Mouse (Mus musculus) hindbrain, embryonic 14.5 days (tissue): ENCODE results near the gene Gm10643. TPM values are rescaled to one million over a fixed set of nuclear protein-coding genes. Genes with fewer than 3 reads are reported as not detected.

Experiments used
- ATAC-seq: fragments of 200-750 bp; cut with Nextera tagmentation; 2 replicates; pipeline ENCODE4 v1.8.0; 2017; ENCODE audit warnings: moderate number of reproducible peaks, mild to moderate bottlenecking, moderate TSS enrichment, moderate library complexity; ENCODE audit not compliant: low FRiP score
- DNase-seq: peaks from one replicate; pipeline ENCODE4 v3.0.0-alpha.2; 2015; ENCODE audit warnings: low spot score
- H3K27ac ChIP-seq: fragments of 300-500 bp; sonication (generic); 2 replicates; pipeline ENCODE4 v1.5.1; 2014; ENCODE audit warnings: mild to moderate bottlenecking, moderate library complexity
- H3K27me3 ChIP-seq: fragments of 300-500 bp; sonication (generic); 2 replicates; pipeline ENCODE4 v1.6.1; 2014; ENCODE audit warnings: mild to moderate bottlenecking, low read length, mixed read lengths; ENCODE audit not compliant: control insufficient read depth, insufficient read depth
- H3K36me3 ChIP-seq: fragments of 300-500 bp; sonication (generic); replicated peaks from 2 replicates; pipeline ENCODE4 v1.6.1; 2014; ENCODE audit not compliant: control insufficient read depth, insufficient read depth
- H3K4me1 ChIP-seq: fragments of 300-500 bp; sonication (generic); replicated peaks from 2 replicates; pipeline ENCODE4 v1.6.1; 2014; ENCODE audit warnings: antibody characterized with exemption, low read length, mixed read lengths; ENCODE audit not compliant: control insufficient read depth, insufficient read depth
- H3K4me2 ChIP-seq: fragments of 300-500 bp; sonication (generic); replicated peaks from 2 replicates; pipeline ENCODE4 v1.6.1; 2014; ENCODE audit warnings: mild to moderate bottlenecking, moderate library complexity
- H3K4me3 ChIP-seq: fragments of 300-500 bp; sonication (generic); replicated peaks from 2 replicates; pipeline ENCODE4 v1.5.1; 2014; ENCODE audit warnings: mild to moderate bottlenecking, low read length
- H3K9ac ChIP-seq: fragments of 300-500 bp; sonication (generic); 2 replicates; pipeline ENCODE4 v1.6.1; 2014
- H3K9me3 ChIP-seq: fragments of 300-500 bp; sonication (generic); 2 replicates; pipeline ENCODE4 v1.6.1; 2016; ENCODE audit warnings: low read length; ENCODE audit not compliant: control insufficient read depth
- WGBS: fragments of 180-500 bp; shearing (Covaris S2); extraction: QIAGEN DNeasy Blood & Tissue Kit; methylation state at CpG from one replicate; pipeline ENCODE4 v1.1.7; 2014; 5-methylcytosine and 5-hydroxymethylcytosine counted together
- polyA plus RNA-seq: library from polyadenylated mRNA; unstranded; fragments of >200 nt; fragmentation: Nextera tagmentation; extraction: Ambion mirVana; gene quantifications from 2 replicates; pipeline ENCODE4 v1.2.1, GENCODE M21; 2014

Gm10643 gene
- polyA plus RNA-seq, 1 experiment from 2014 or later, result 2.7 TPM

GRCm38 (mm10) chr8:84096061-84096460 lies 31.1 kb upstream of the Gm10643 start:
- Histone ChIP-seq H3K9me3 (no peaks in the 10 kb centered on the region), H3K27ac (no peak overlapping the region), H3K27me3 (no peaks in the 10 kb centered on the region), H3K4me1 (no peaks in the 10 kb centered on the region), H3K36me3 (peaks cover 96% of the 10 kb centered on the region), H3K4me2 (no peak overlapping the region), H3K4me3 (no peak overlapping the region), H3K9ac (no peak overlapping the region)
- 76% methylated on average over 7 of the region's 8 CpGs for WGBS
- no peak for DNase-seq
- ATAC-seq, result no peak

- WGBS, result 96% methylated on average over 8 of the region's 8 CpGs
- no peaks in the 10 kb centered on the region for H3K27me3 ChIP-seq
- DNase-seq, result no peak
- H3K9me3 ChIP-seq, result no peaks in the 10 kb centered on the region
- ATAC-seq, result no peak
- no peak overlapping the region for H3K27ac ChIP-seq
- H3K4me3 ChIP-seq, result no peak overlapping the region
- H3K9ac ChIP-seq, result no peak overlapping the region
- no peak overlapping the region for H3K4me2 ChIP-seq
- H3K36me3 ChIP-seq, result peaks cover 94% of the 10 kb centered on the region
- no peaks in the 10 kb centered on the region for H3K4me1 ChIP-seq
Observed at GRCm38 (mm10) chr8:84090585-84090984, 25.6 kb upstream of the Gm10643 start.

- H3K27me3 ChIP-seq, result no peaks in the 10 kb centered on the region
- DNase-seq (no peak), ATAC-seq (no peak)
- peaks cover 94% of the 10 kb centered on the region for H3K36me3 ChIP-seq
- no peaks in the 10 kb centered on the region for H3K4me1 ChIP-seq
- 85% methylated on average over 9 of the region's 9 CpGs for WGBS
- no peak overlapping the region for H3K4me2 ChIP-seq
- no peaks in the 10 kb centered on the region for H3K9me3 ChIP-seq
- no peak overlapping the region for H3K4me3 ChIP-seq
- no peak overlapping the region for H3K27ac ChIP-seq
- no peak overlapping the region for H3K9ac ChIP-seq
Observed at GRCm38 (mm10) chr8:84089277-84089676, 24.3 kb upstream of the Gm10643 start.

DNA sequence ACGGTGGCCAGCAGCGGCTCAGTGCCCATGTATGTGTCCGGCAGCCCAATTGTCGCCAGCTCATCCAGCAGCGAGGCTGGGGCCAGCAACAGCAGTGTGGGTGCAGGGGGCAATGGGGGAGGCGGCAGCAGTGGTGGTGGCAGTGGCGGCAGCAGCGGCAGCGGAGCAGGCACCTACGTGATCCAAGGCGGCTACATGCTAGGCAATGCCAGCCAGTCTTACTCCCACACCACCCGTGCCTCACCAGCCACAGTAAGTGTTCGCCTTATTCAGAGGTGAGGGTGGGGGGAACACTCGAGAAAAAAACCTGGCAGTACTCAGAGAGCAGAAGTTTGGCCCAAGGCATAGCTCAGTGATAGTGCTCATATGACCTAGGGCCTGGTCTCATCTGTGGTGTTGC lies 22.9 kb upstream of the Gm10643 start:
- WGBS, result 93% methylated on average over 14 of the region's 14 CpGs
- Histone ChIP-seq H3K9me3 (no peaks in the 10 kb centered on the region), H3K27me3 (no peaks in the 10 kb centered on the region), H3K4me2 (no peak overlapping the region), H3K4me3 (no peak overlapping the region), H3K27ac (no peak overlapping the region), H3K36me3 (peaks cover 94% of the 10 kb centered on the region), H3K9ac (no peak overlapping the region), H3K4me1 (no peaks in the 10 kb centered on the region)
- no peak for ATAC-seq
- DNase-seq, result no peak

GRCm38 (mm10) chr8:84087156-84087555 lies 22.2 kb upstream of the Gm10643 start:
- WGBS, result 93% methylated on average over 7 of the region's 7 CpGs
- Histone ChIP-seq H3K36me3 (peaks cover 94% of the 10 kb centered on the region), H3K4me2 (no peak overlapping the region), H3K4me1 (no peaks in the 10 kb centered on the region), H3K27ac (no peak overlapping the region), H3K9ac (no peak overlapping the region), H3K27me3 (no peaks in the 10 kb centered on the region), H3K4me3 (no peak overlapping the region), H3K9me3 (no peaks in the 10 kb centered on the region)
- no peak for ATAC-seq
- no peak for DNase-seq

DNA sequence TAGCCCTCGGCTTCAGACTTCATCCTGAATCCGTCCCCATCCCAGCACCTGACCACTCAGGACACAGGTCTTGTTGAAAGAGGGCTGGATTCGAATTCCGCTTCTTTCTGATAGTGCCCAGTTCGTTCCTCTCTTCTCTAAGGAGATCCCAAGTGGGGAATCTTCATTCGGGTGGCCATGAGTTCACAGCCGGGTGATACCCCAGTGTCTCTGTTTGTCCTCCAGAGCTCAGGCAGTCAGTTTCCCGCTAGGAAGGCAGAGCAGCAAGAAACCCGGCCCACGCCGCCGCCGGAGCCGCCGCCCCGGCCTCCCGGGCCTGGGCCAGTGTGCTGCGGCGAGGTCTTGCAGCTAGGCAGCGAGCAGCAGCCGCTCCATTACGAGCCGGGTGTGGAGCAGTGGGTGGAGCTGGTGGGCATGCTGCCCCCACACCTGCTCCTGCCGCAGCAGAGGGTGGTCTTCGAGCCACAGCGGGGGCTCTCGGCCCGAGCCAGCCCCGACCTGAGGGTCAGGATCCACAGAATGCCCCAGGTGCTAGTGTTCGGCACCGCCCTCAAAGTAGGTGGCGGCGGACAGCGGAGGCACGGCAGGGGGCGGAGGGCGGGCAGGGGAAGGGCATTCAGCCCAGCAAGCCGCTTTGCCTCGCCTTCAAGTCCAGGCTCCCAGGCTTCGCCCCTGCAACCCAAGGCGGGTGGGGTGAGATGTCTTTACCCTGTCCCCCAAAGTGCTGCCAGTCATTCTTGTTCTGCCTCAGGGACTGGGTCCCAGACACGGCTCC lies 19.6 kb upstream of the Gm10643 start:
- no peak overlapping the region for H3K4me2 ChIP-seq

DNA sequence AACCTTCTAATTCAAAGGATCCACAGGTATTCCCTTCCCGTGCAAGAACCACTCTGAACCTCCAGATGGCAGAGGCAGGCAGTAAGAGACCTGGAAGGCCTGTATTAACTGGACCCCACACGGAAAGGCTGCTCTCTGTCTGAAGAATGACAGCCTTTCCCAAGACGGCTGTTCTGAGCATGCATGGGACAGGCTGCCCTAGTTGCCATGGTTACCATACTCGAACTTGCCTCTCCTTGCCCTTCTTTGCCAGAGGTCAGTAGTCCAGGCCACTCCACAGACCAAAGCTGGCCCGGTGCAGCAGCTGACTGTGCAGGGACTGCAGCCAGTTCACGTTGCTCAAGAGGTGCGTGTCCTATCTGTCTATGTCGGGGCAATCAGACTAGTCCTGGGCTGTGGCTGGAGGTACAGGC lies 18.9 kb upstream of the Gm10643 start:
- peak overlapping the region; percentile 16; the same call in 1 of the 2 replicates for H3K9ac ChIP-seq
- WGBS, result 19% methylated on average over 8 of the region's 8 CpGs
- DNase-seq, result peak; percentile 34
- H3K4me2 ChIP-seq, result no peak overlapping the region
- H3K4me1 ChIP-seq, result no peaks in the 10 kb centered on the region
- no peaks in the 10 kb centered on the region for H3K27me3 ChIP-seq
- no peak overlapping the region for H3K4me3 ChIP-seq
- peaks cover 94% of the 10 kb centered on the region for H3K36me3 ChIP-seq
- no peak for ATAC-seq
- H3K9me3 ChIP-seq, result no peaks in the 10 kb centered on the region
- H3K27ac ChIP-seq, result no peak overlapping the region

More for the DNA sequence above, 19.6 kb upstream of the Gm10643 start:
- DNase-seq, result no peak
- H3K36me3 ChIP-seq, result peaks cover 95% of the 10 kb centered on the region
- ATAC-seq, result no peak
- no peaks in the 10 kb centered on the region for H3K27me3 ChIP-seq
- H3K9ac ChIP-seq, result peak overlapping the region; percentile 16
- WGBS, result 30% methylated on average over 42 of the region's 42 CpGs
- no peak overlapping the region for H3K27ac ChIP-seq
- H3K4me1 ChIP-seq, result no peaks in the 10 kb centered on the region
- H3K9me3 ChIP-seq, result no peaks in the 10 kb centered on the region
- H3K4me3 ChIP-seq, result no peak overlapping the region

DNA sequence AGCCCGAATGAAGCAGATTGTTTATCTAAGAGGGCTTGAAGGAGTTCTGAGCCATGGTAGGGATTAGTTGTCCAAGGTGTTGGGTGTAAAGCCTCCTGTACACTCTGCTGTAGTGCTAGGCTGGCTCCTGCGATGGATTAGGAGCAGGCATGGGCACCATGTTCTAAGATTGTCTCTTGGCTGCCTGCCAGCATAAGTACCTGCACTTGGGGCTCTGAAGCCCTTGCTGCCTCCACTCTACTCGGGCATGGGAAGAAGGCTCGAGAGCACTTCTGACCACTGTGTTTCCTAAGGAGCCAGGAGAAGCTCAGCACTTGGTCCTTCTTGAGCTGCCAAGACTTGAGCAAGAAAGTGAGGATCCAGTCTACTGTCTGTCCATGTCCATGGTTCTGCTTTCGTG lies 14.3 kb upstream of the Gm10643 start:
- Histone ChIP-seq H3K9me3 (no peaks in the 10 kb centered on the region), H3K4me2 (no peak overlapping the region), H3K36me3 (peaks cover 72% of the 10 kb centered on the region), H3K27me3 (no peaks in the 10 kb centered on the region), H3K9ac (no peak overlapping the region), H3K27ac (no peak overlapping the region), H3K4me1 (no peaks in the 10 kb centered on the region), H3K4me3 (no peak overlapping the region)
- WGBS, result 93% methylated on average over 5 of the region's 5 CpGs
- ATAC-seq (no peak), DNase-seq (no peak)

DNA sequence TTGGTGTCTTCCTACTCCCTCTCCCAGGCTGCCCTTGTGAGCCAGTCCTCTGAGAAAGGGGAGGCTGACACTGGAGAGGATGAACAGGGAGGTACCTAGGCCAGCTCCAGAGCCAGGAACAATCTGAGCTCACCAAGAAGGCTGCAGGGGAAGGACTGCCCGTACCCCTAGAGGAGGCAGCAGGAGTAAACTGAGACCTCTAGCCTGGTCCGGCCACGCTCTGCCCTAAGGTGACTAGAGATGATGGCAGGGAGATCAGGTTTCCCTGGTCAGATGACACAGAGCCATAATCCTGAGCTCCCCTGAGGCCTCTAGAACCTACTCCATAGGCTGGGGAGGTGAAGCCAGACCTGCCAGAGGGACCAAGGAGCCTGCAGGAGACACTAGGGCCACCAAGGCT lies 11.9 kb upstream of the Gm10643 start:
- Histone ChIP-seq H3K4me1 (peaks cover 12% of the 10 kb centered on the region), H3K36me3 (peaks cover 51% of the 10 kb centered on the region), H3K4me3 (no peak overlapping the region), H3K27ac (no peak overlapping the region), H3K9ac (no peak overlapping the region), H3K27me3 (no peaks in the 10 kb centered on the region), H3K9me3 (no peaks in the 10 kb centered on the region), H3K4me2 (no peak overlapping the region)
- ATAC-seq (no peak), DNase-seq (no peak)
- WGBS, result 97% methylated on average over 3 of the region's 3 CpGs

- Histone ChIP-seq H3K4me1 (peaks cover 12% of the 10 kb centered on the region), H3K27me3 (no peaks in the 10 kb centered on the region), H3K36me3 (peaks cover 47% of the 10 kb centered on the region), H3K27ac (no peak overlapping the region), H3K4me2 (no peak overlapping the region), H3K9me3 (no peaks in the 10 kb centered on the region), H3K9ac (no peak overlapping the region), H3K4me3 (no peak overlapping the region)
- DNase-seq (no peak), ATAC-seq (no peak)
- 96% methylated on average over 1 of the region's 1 CpGs for WGBS
Observed at GRCm38 (mm10) chr8:84076412-84076811, 11.5 kb upstream of the Gm10643 start.
